Mouse (Mus musculus) embryonic fibroblast, embryonic 13.5 days (primary cell): Measurements from ENCODE around the gene Coq8b.

Source experiments
- CTCF ChIP-seq: IDR thresholded peaks from 2 replicates; pipeline ENCODE4 v1.5.1; 2011; ENCODE audit warnings: mild to moderate bottlenecking, control low read depth, low read length, moderate library complexity, borderline replicate concordance; ENCODE audit not compliant: insufficient read depth
- POLR2A ChIP-seq: IDR thresholded peaks from 2 replicates; pipeline ENCODE4 v1.6.1; 2011; ENCODE audit warnings: low read depth, mild to moderate bottlenecking, control low read depth, low read length, moderate library complexity

GRCm38 (mm10) chr7:27249146-27249545 is 16.3 kb downstream of the Coq8b start:
- TF ChIP-seq CTCF (no peak), POLR2A (no peak)
